Mouse (Mus musculus) neural tube, embryonic 12.5 days (tissue): ENCODE measurements around the gene Pygb. TPM values are rescaled to one million over a fixed set of nuclear protein-coding genes. Genes with fewer than 3 reads are reported as not detected.

Experiments used
- ATAC-seq: fragments of 200-750 bp; cut with Nextera tagmentation; 2 replicates; pipeline ENCODE4 v1.8.0; 2017; ENCODE audit warnings: low read depth, mild to moderate bottlenecking, moderate TSS enrichment, moderate library complexity; ENCODE audit not compliant: low FRiP score
- H3K27ac ChIP-seq: fragments of 300-500 bp; sonication (generic); 2 replicates; pipeline ENCODE4 v1.5.1; 2016
- H3K27me3 ChIP-seq: fragments of 300-500 bp; sonication (generic); replicated peaks from 2 replicates; pipeline ENCODE4 v1.6.1; 2016; ENCODE audit warnings: mild to moderate bottlenecking
- H3K36me3 ChIP-seq: fragments of 300-500 bp; sonication (generic); 2 replicates; pipeline ENCODE4 v1.6.1; 2016; ENCODE audit warnings: mild to moderate bottlenecking
- H3K4me1 ChIP-seq: fragments of 300-500 bp; sonication (generic); 2 replicates; pipeline ENCODE4 v1.6.1; 2016
- H3K4me2 ChIP-seq: fragments of 300-500 bp; sonication (generic); replicated peaks from 2 replicates; pipeline ENCODE4 v1.6.1; 2016; ENCODE audit warnings: mild to moderate bottlenecking
- H3K4me3 ChIP-seq: fragments of 300-500 bp; sonication (generic); 2 replicates; pipeline ENCODE4 v1.5.1; 2016
- H3K9ac ChIP-seq: fragments of 300-500 bp; sonication (generic); 2 replicates; pipeline ENCODE4 v1.6.1; 2016; ENCODE audit warnings: mild to moderate bottlenecking
- H3K9me3 ChIP-seq: fragments of 300-500 bp; sonication (generic); 2 replicates; pipeline ENCODE4 v1.6.1; 2016; ENCODE audit warnings: mild to moderate bottlenecking
- WGBS: fragments of 180-500 bp; shearing (Covaris S2); methylation state at CpG from one replicate; pipeline ENCODE4 v1.1.7; 2016; 5-methylcytosine and 5-hydroxymethylcytosine counted together
- polyA plus RNA-seq: library from polyadenylated mRNA; unstranded; fragments of >200 nt; fragmentation: Nextera tagmentation; extraction: Ambion mirVana; gene quantifications from 2 replicates; pipeline ENCODE4 v1.2.1, GENCODE M21; 2016

Gene Pygb
- polyA plus RNA-seq = 80.5 and 80.6 TPM in 2 replicates

- Histone ChIP-seq H3K27ac (no peak within 1 kb of the TSS), H3K4me1 (peaks cover 15% of the 10 kb centered on the region), H3K9ac (peak within 1 kb of the TSS; percentile 72), H3K9me3 (no peaks in the 10 kb centered on the region), H3K4me3 (peak within 1 kb of the TSS; percentile 77), H3K4me2 (peak within 1 kb of the TSS; percentile 98), H3K36me3 (no peaks in the 10 kb centered on the region), H3K27me3 (no peaks in the 10 kb centered on the region)
- 3% methylated on average over 58 of the region's 58 CpGs for WGBS
- ATAC-seq = peak; percentile 97
Observed at GRCm38 (mm10) chr2:150786251-150787180, at the start of gene Pygb. Pygb (plus strand) TSS chr2:150786735.

- Histone ChIP-seq H3K9me3 (no peaks in the 10 kb centered on the region), H3K4me3 (no peak overlapping the region), H3K27me3 (peaks cover 22% of the 10 kb centered on the region), H3K27ac (no peak overlapping the region), H3K4me1 (0 out of 2 replicates have a peak, but pooled peaks cover 5% of the 10 kb centered on the region), H3K36me3 (no peaks in the 10 kb centered on the region), H3K4me2 (no peak overlapping the region), H3K9ac (no peak overlapping the region)
- 82% methylated on average over 9 of the region's 9 CpGs for WGBS
- ATAC-seq = no peak
Observed at GRCm38 (mm10) chr2:150737881-150738280, 48.7 kb upstream of the Pygb start.

- ATAC-seq = no peak
- Histone ChIP-seq H3K9ac (no peak overlapping the region), H3K9me3 (no peaks in the 10 kb centered on the region), H3K36me3 (no peaks in the 10 kb centered on the region), H3K4me3 (no peak overlapping the region), H3K4me1 (0 out of 2 replicates have a peak, but pooled peaks cover 5% of the 10 kb centered on the region), H3K27me3 (peaks cover 22% of the 10 kb centered on the region), H3K27ac (no peak overlapping the region), H3K4me2 (no peak overlapping the region)
- 38% methylated on average over 10 of the region's 10 CpGs for WGBS
Observed at GRCm38 (mm10) chr2:150740145-150740841, 46.2 kb upstream of the Pygb start.

GRCm38 (mm10) chr2:150741405-150741804, 45.1 kb upstream of the Pygb start:
- no peaks in the 10 kb centered on the region for H3K4me1 ChIP-seq
- H3K27me3 ChIP-seq = peaks cover 26% of the 10 kb centered on the region
- ATAC-seq = no peak
- 62% methylated on average over 4 of the region's 4 CpGs for WGBS
- no peak overlapping the region for H3K4me2 ChIP-seq
- no peak overlapping the region for H3K9ac ChIP-seq
- no peak overlapping the region for H3K4me3 ChIP-seq
- H3K9me3 ChIP-seq = no peaks in the 10 kb centered on the region
- no peak overlapping the region for H3K27ac ChIP-seq
- H3K36me3 ChIP-seq = no peaks in the 10 kb centered on the region

GRCm38 (mm10) chr2:150745016-150745415, 41.5 kb upstream of the Pygb start:
- ATAC-seq = no peak
- H3K27ac ChIP-seq = no peak overlapping the region
- peaks cover 8% of the 10 kb centered on the region for H3K4me1 ChIP-seq
- H3K27me3 ChIP-seq = peaks cover 13% of the 10 kb centered on the region
- H3K4me3 ChIP-seq = no peak overlapping the region
- no peaks in the 10 kb centered on the region for H3K9me3 ChIP-seq
- no peaks in the 10 kb centered on the region for H3K36me3 ChIP-seq
- H3K9ac ChIP-seq = no peak overlapping the region
- 71% methylated on average over 7 of the region's 7 CpGs for WGBS
- H3K4me2 ChIP-seq = no peak overlapping the region

- Histone ChIP-seq H3K36me3 (peaks cover 9% of the 10 kb centered on the region; the same call in 1 of the 2 replicates), H3K4me3 (peak within 1 kb of the TSS; percentile 65), H3K27me3 (peaks cover 9% of the 10 kb centered on the region), H3K9ac (peak within 1 kb of the TSS; percentile 76), H3K4me1 (peaks cover 8% of the 10 kb centered on the region), H3K27ac (peak within 1 kb of the TSS; percentile 62; the same call in 1 of the 2 replicates), H3K9me3 (no peaks in the 10 kb centered on the region), H3K4me2 (peak within 1 kb of the TSS; percentile 94)
- under 1% methylated on average over 30 of the region's 30 CpGs for WGBS
- peak; percentile 98 for ATAC-seq
Observed at GRCm38 (mm10) chr2:150748854-150749253, 37.7 kb upstream of the Pygb start, which contains the start of gene Entpd6. Entpd6 (plus strand) TSS chr2:150749042.

GRCm38 (mm10) chr2:150749283-150749682, 37.3 kb upstream of the Pygb start:
- H3K36me3 ChIP-seq = peaks cover 9% of the 10 kb centered on the region; the same call in 1 of the 2 replicates
- peak overlapping the region; percentile 62; the same call in 1 of the 2 replicates for H3K27ac ChIP-seq
- H3K4me1 ChIP-seq = peaks cover 8% of the 10 kb centered on the region
- peaks cover 9% of the 10 kb centered on the region for H3K27me3 ChIP-seq
- H3K9me3 ChIP-seq = no peaks in the 10 kb centered on the region
- H3K9ac ChIP-seq = peak overlapping the region; percentile 76
- peak overlapping the region; percentile 65 for H3K4me3 ChIP-seq
- peak overlapping the region; percentile 94 for H3K4me2 ChIP-seq
- peak; percentile 87 for ATAC-seq
- under 1% methylated on average over 23 of the region's 24 CpGs for WGBS

GRCm38 (mm10) chr2:150750129-150750979, 36.2 kb upstream of the Pygb start:
- Histone ChIP-seq H3K9ac (no peak overlapping the region), H3K4me2 (peak overlapping the region; percentile 94), H3K36me3 (peaks cover 9% of the 10 kb centered on the region; the same call in 1 of the 2 replicates), H3K27me3 (peaks cover 9% of the 10 kb centered on the region), H3K27ac (no peak overlapping the region), H3K4me1 (peaks cover 8% of the 10 kb centered on the region), H3K9me3 (no peaks in the 10 kb centered on the region), H3K4me3 (no peak overlapping the region)
- no peak for ATAC-seq
- WGBS = 82% methylated on average over 13 of the region's 13 CpGs

- no peaks in the 10 kb centered on the region for H3K27me3 ChIP-seq
- no peak overlapping the region for H3K27ac ChIP-seq
- WGBS = 94% methylated on average over 3 of the region's 3 CpGs
- no peaks in the 10 kb centered on the region for H3K4me1 ChIP-seq
- no peak for ATAC-seq
- no peak overlapping the region for H3K4me3 ChIP-seq
- H3K36me3 ChIP-seq = peaks cover 26% of the 10 kb centered on the region
- H3K9ac ChIP-seq = no peak overlapping the region
- no peaks in the 10 kb centered on the region for H3K9me3 ChIP-seq
- H3K4me2 ChIP-seq = no peak overlapping the region
Observed at GRCm38 (mm10) chr2:150755016-150755415, 31.5 kb upstream of the Pygb start.

GRCm38 (mm10) chr2:150761476-150761875, 25.1 kb upstream of the Pygb start:
- WGBS = 83% methylated on average over 7 of the region's 7 CpGs
- H3K27me3 ChIP-seq = no peaks in the 10 kb centered on the region
- H3K4me3 ChIP-seq = no peak overlapping the region
- no peaks in the 10 kb centered on the region for H3K9me3 ChIP-seq
- no peak overlapping the region for H3K27ac ChIP-seq
- no peak overlapping the region for H3K4me2 ChIP-seq
- H3K4me1 ChIP-seq = no peaks in the 10 kb centered on the region
- no peak overlapping the region for H3K9ac ChIP-seq
- peaks cover 36% of the 10 kb centered on the region for H3K36me3 ChIP-seq
- no peak for ATAC-seq

- 0 out of 2 replicates have a peak, but pooled peaks have one; percentile 30 for ATAC-seq
- Histone ChIP-seq H3K27me3 (no peaks in the 10 kb centered on the region), H3K9me3 (no peaks in the 10 kb centered on the region), H3K27ac (no peak overlapping the region), H3K36me3 (peaks cover 32% of the 10 kb centered on the region), H3K4me2 (no peak overlapping the region), H3K9ac (no peak overlapping the region), H3K4me1 (no peaks in the 10 kb centered on the region), H3K4me3 (no peak overlapping the region)
- WGBS = 56% methylated on average over 2 of the region's 2 CpGs
Observed at GRCm38 (mm10) chr2:150765619-150766018, 20.9 kb upstream of the Pygb start.
